Mouse (Mus musculus) G1E (cell line): Measurements from ENCODE around the gene Galnt18.

Experiments used
- CTCF ChIP-seq: IDR thresholded peaks from 2 replicates; pipeline ENCODE4 v1.5.1; 2012; ENCODE audit warnings: low read depth, low read length, inconsistent platforms, mixed read lengths
- GATA1 ChIP-seq: IDR thresholded peaks from 2 replicates; pipeline ENCODE4 v1.6.1; 2012; ENCODE audit warnings: borderline replicate concordance, low read length, inconsistent platforms, mixed read lengths
- GATA2 ChIP-seq: IDR thresholded peaks from 2 replicates; pipeline ENCODE4 v1.6.1; 2012; ENCODE audit warnings: low read depth, low read length, inconsistent platforms, borderline replicate concordance
- TAL1 ChIP-seq: conservative IDR thresholded peaks from 2 replicates; pipeline ENCODE4 v1.6.1; 2012; ENCODE audit warnings: low read depth, low read length, inconsistent platforms, mixed read lengths

DNA sequence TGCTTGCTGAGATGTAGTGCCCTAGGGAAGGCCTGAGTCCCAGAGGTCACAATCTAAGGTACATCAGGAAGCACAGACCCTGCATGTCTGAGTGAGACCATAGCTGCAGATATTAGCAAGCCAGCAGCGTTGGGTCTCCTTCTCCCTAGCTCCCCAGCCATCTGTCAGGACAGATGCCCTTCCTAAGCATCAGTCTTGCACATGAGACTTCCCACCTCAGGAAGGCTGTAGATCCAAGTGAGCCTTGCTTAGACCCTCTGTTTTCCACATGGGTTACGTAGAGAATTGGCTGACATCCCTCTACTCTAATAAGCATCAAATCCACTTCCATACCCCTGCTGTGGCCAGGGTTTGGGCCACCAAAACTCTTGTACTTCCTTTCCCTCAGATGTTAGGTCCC, 76.8 kb downstream of the Galnt18 start:
- TF ChIP-seq GATA1: no peak
- TF ChIP-seq CTCF: no peak
- TF ChIP-seq TAL1: no peak
- TF ChIP-seq GATA2: no peak
